Mouse (Mus musculus) heart, postnatal 36 days (tissue): ENCODE results near the gene Btf3. TPM values are rescaled to one million over a fixed set of nuclear protein-coding genes. Genes with fewer than 3 reads are reported as not detected.
A peak's percentile ranks its signal among the peaks of the same experiment; 100 is the strongest.

Experiments
- DNase-seq, 2 experiments: peaks; one replicate each; pipeline ENCODE4 v3.0.0; 2021 to 2022
- intact Hi-C: fragments of 180-260 bp; cut with DNase I; formaldehyde crosslinking; loops from one replicate; pipeline ENCODE4 v1.15.1; 2025
- total RNA-seq, 2 experiments: library from RNA; stranded (reverse); gene quantifications; 2 replicates each; pipeline ENCODE4 v1.2.3; 2021

Gene Btf3
- total RNA-seq, 2 experiments from 2014 or later = 212 to 214 TPM

- no peak for DNase-seq
- intact Hi-C loops = no loop called here
These were observed 26.1 kb downstream of the Btf3 start for GRCm38 (mm10) chr13:98290719-98291118.

DNA sequence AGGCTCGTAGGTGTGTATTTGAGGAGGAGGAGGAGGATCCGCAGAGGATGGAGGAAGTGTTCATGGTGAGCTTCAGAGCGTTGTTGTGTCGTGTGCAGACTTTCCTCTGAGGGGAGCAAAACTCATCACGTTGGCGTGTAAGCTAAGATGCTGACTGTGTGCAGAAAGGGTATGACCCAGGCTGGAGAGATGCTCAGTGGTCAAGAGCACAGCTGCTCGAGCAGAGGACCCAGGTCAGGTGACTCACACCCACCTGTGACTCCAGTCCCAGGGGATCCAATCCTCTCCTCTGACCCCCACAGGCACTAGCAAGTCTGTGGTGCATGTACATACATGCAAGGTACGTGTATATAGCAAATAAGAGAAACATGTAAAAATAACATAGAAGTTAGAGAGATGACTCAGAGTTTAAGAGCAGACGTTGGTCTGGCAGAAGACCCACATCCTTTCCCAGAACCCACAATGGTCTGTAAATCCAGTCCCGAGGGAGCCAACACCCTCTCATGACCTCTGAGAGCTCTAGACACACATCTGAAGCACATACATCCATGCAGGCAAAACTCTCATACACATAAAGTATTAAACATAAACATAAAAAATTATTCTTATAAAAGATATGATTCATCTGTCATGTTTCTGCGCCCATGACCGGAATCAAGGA is 35.7 kb downstream of the Btf3 start:
- intact Hi-C loops = no loop called here
- no peak for DNase-seq

GRCm38 (mm10) chr13:98279686-98280085 is 37.1 kb downstream of the Btf3 start, which contains the start of gene Gm21976:
Gene Gm21976, plus strand, starts transcription at chr13:98279887.
- intact Hi-C loops = no loop called here
- DNase-seq = no peak

DNA sequence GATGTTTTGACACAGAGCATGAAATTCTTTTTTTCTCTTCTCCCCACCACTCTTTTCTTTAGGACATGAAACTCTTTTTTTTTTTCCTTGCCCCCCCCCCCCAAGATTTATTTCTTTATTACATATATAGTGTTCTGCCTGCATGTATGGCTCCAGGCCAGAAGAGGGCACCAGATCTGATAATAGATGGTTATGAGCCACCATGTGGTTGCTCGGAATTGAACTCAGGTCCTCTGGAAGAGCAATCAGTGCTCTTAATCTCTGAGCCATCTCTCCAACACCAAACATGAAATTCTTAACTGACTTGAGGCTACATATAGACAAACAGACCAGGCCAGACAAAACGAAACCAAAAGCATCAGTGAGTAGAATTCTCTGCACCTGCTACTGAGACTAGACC is 39.3 kb downstream of the Btf3 start:
- no peak for DNase-seq

GRCm38 (mm10) chr13:98276253-98276652 is 40.6 kb downstream of the Btf3 start:
- DNase-seq = no peak
- intact Hi-C loops = no loop called here

More for the DNA sequence above, 39.3 kb downstream of the Btf3 start:
- intact Hi-C loops = no loop called here

GRCm38 (mm10) chr13:98275646-98276045 is 41.2 kb downstream of the Btf3 start:
- peak in 1 of 2 experiments; percentile 22 for DNase-seq
- intact Hi-C loops = no loop called here

DNA sequence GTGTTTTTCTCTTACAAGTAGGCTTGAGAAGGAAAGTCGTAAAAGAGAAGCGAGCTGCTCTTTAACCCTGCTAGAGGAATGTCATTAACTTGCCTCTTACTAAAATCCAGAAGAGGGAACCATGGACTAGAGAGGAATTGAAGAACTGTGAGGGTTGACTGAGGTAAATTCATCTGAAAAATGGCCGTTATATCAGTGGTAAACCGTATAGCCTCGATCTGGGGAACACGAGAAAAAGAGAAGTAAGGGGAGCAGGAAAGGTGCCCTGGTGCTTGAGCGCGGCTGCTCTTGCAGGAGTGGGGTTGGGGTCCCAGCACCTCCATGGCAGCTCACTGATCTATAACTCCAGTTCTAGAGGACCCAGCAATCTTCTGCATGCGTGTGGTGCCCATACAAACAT is 42.8 kb downstream of the Btf3 start:
- no peak for DNase-seq
- intact Hi-C loops = no loop called here

DNA sequence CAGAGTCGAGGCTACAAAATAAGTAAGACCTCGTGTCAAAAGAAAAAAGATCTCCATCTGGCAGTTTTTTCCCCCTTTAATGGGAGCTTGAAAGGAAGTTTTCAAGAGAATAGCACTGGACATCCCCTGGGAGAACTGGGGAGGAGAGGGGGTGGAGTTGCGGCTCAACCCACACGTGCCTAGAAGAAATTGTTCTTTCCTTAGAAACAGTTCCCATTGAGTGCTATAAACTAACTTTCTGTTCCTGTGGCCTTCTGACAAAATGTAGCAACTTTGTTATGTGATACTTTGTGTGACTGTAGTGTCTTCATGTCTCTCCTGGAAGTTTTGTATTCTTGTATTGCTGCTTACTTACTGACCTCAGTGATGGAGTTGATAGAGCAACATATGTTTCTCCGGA is 52.7 kb downstream of the Btf3 start:
- intact Hi-C loops = loop anchor here (5.0 to 10.0 kb wide), 3 partner anchors 33 to 1069 kb away; partner anchors contain the start of genes Btf3 and Hexb

GRCm38 (mm10) chr13:98263458-98263987 is 53.3 kb downstream of the Btf3 start:
- no peak for DNase-seq

More for the DNA sequence above, 52.7 kb downstream of the Btf3 start:
- no peak for DNase-seq

GRCm38 (mm10) chr13:98262636-98263457 is 54.0 kb downstream of the Btf3 start, which contains the start of the genes Utp15 and Ankra2:
Gene Utp15, minus strand, starts transcription at chr13:98263041.
Gene Ankra2, plus strand, starts transcription at chr13:98263074.
- intact Hi-C loops = loop anchor here (5.0 to 10.0 kb wide), 3 partner anchors 34 to 1068 kb away; partner anchors contain the start of genes Btf3 and Hexb
- peak; percentile 98 for DNase-seq

More at GRCm38 (mm10) chr13:98263458-98263987, 53.3 kb downstream of the Btf3 start:
- intact Hi-C loops = loop anchor here (5.0 to 10.0 kb wide), 3 partner anchors 34 to 1069 kb away; partner anchors contain the start of genes Btf3 and Hexb

Other genes with a start within 250 kb of the Btf3 start
- 1 to 10 TPM; 4.5 to 4.9 TPM for gene Arhgef28, start 110.6 kb downstream of the Btf3 start, total RNA-seq
- 1 to 10 TPM; 5.2 to 6.6 TPM for gene Utp15, start 54.0 kb downstream of the Btf3 start, total RNA-seq
- 10 to 100 TPM; 36.4 to 39.9 TPM for gene Ankra2, start 53.9 kb downstream of the Btf3 start, total RNA-seq
- gene Gm21976, start 37.1 kb downstream of the Btf3 start, total RNA-seq = not detected
- under 1 TPM; 0.05 to 0.08 TPM for gene Foxd1, start 37.2 kb upstream of the Btf3 start, total RNA-seq
- gene Gm10320, start 175.0 kb upstream of the Btf3 start, total RNA-seq = not detected